Mouse (Mus musculus) embryonic facial prominence, embryonic 15.5 days (tissue): Measurements from ENCODE around the gene Pgm2l1. TPM values are rescaled to one million over a fixed set of nuclear protein-coding genes. Genes with fewer than 3 reads are reported as not detected.
"Not testable (repeated sequence)": the region's sequence is repeated elsewhere in the genome, so short reads cannot be mapped to it uniquely, and the experiment has no call there.

Experiments
- ATAC-seq: fragments of 200-750 bp; cut with Nextera tagmentation; 2 replicates; pipeline ENCODE4 v1.8.0; 2017; ENCODE audit warnings: low read depth, moderate TSS enrichment; ENCODE audit not compliant: insufficient number of reproducible peaks, low FRiP score, low TSS enrichment
- H3K27ac ChIP-seq: fragments of 300-500 bp; sonication (generic); replicated peaks from 2 replicates; pipeline ENCODE4 v1.5.1; 2015; ENCODE audit warnings: mild to moderate bottlenecking, inconsistent platforms
- H3K27me3 ChIP-seq: fragments of 300-500 bp; sonication (generic); 2 replicates; pipeline ENCODE4 v1.6.1; 2015; ENCODE audit warnings: inconsistent platforms
- H3K36me3 ChIP-seq: fragments of 300-500 bp; sonication (generic); 2 replicates; pipeline ENCODE4 v1.6.1; 2015; ENCODE audit warnings: mild to moderate bottlenecking, inconsistent platforms
- H3K4me1 ChIP-seq: fragments of 300-500 bp; sonication (generic); 2 replicates; pipeline ENCODE4 v1.6.1; 2015; ENCODE audit warnings: inconsistent platforms
- H3K4me2 ChIP-seq: fragments of 300-500 bp; sonication (generic); replicated peaks from 2 replicates; pipeline ENCODE4 v1.6.1; 2015; ENCODE audit warnings: mild to moderate bottlenecking, inconsistent platforms
- H3K4me3 ChIP-seq: fragments of 300-500 bp; sonication (generic); replicated peaks from 2 replicates; pipeline ENCODE4 v1.5.1; 2015; ENCODE audit warnings: mild to moderate bottlenecking, inconsistent platforms
- H3K9ac ChIP-seq: fragments of 300-500 bp; sonication (generic); 2 replicates; pipeline ENCODE4 v1.6.1; 2015; ENCODE audit warnings: inconsistent platforms
- H3K9me3 ChIP-seq: fragments of 300-500 bp; sonication (generic); replicated peaks from 2 replicates; pipeline ENCODE4 v1.6.1; 2016; ENCODE audit warnings: inconsistent platforms
- WGBS: fragments of 180-500 bp; shearing (Covaris S2); methylation state at CpG from one replicate; pipeline ENCODE4 v1.1.7; 2015; 5-methylcytosine and 5-hydroxymethylcytosine counted together
- polyA plus RNA-seq: library from polyadenylated mRNA; unstranded; fragments of >200 nt; fragmentation: Nextera tagmentation; extraction: Ambion mirVana; gene quantifications from 2 replicates; pipeline ENCODE4 v1.2.1, GENCODE M21; 2015

Gene Pgm2l1
- polyA plus RNA-seq, 1 experiment from 2014 or later, result 3.4 TPM

DNA sequence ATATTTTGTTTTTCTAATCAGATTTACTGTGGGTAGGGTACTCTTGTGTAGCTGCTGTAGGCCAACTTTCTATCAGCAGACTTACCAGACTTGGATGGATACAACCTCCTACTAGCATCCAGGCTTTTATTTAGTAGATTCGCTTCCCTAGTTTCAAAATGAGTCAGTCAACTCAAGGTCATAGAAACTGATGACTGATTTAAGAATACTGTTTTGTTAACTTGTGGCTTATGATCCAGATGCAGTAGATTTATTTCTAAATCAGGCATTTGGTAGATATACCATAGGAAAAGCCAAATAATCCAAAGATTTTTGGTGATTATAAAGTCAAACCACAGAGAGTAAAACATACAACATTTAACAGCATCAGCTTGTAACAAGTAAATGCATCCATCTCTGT is 3.5 kb downstream of the Pgm2l1 start:
- WGBS, result 94% methylated on average over 1 of the region's 1 CpGs
- no peaks in the 10 kb centered on the region for H3K36me3 ChIP-seq
- no peak for ATAC-seq
- peaks cover 10% of the 10 kb centered on the region for H3K4me1 ChIP-seq
- no peak overlapping the region for H3K27ac ChIP-seq
- H3K4me2 ChIP-seq, result no peak overlapping the region
- no peaks in the 10 kb centered on the region for H3K27me3 ChIP-seq
- no peak overlapping the region for H3K4me3 ChIP-seq
- no peak overlapping the region for H3K9ac ChIP-seq
- H3K9me3 ChIP-seq, result no peaks in the 10 kb centered on the region

DNA sequence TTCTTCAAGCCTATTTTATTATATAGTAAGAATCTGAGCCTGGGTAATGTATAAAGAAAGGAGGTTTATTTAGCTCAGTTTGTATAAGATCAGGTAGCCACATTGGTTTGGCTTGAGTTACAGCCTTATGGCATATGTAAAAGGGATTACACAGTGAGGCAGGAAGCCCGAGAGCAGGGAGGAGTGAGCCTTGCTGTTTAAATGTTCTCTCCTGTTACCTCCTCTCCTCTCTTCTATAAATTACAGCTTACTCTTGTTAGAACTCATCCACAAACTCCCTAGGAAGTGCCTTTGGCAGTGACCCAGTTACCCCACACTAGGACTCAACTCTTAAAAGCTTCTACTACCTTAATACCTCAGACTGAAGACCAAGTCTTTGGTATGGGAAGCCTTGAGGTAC is 4.5 kb downstream of the Pgm2l1 start:
- Histone ChIP-seq H3K4me3 (no peak overlapping the region), H3K4me2 (no peak overlapping the region), H3K9ac (no peak overlapping the region), H3K36me3 (no peaks in the 10 kb centered on the region), H3K27ac (no peak overlapping the region), H3K27me3 (no peaks in the 10 kb centered on the region), H3K4me1 (peaks cover 9% of the 10 kb centered on the region), H3K9me3 (no peaks in the 10 kb centered on the region)
- ATAC-seq, result no peak
- 12% methylated on average over 1 of the region's 1 CpGs for WGBS

DNA sequence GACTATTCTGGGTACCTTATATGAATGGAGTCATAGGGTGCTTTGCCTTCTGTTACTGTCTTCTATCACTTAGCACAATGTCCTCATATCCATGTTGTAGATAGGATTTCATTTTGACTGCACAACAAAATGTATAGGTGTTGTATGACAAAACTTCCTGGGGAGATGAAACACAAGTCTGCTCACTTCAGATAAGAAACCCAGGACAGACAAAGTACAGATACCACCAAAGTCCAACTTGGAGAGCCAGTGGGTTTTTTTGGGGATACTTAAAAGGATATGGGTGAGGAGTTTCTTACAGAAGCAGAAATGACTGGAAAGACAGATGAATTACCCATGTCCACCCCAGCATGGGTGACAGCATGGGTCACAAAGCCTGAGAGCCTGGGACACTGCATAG is 6.5 kb downstream of the Pgm2l1 start:
- H3K4me1 ChIP-seq, result no peaks in the 10 kb centered on the region; the same call in 1 of the 2 replicates
- no peak overlapping the region for H3K4me2 ChIP-seq
- ATAC-seq, result no peak
- H3K9me3 ChIP-seq, result no peaks in the 10 kb centered on the region
- H3K36me3 ChIP-seq, result no peaks in the 10 kb centered on the region
- H3K27me3 ChIP-seq, result no peaks in the 10 kb centered on the region
- H3K27ac ChIP-seq, result no peak overlapping the region
- H3K4me3 ChIP-seq, result no peak overlapping the region
- no peak overlapping the region for H3K9ac ChIP-seq

DNA sequence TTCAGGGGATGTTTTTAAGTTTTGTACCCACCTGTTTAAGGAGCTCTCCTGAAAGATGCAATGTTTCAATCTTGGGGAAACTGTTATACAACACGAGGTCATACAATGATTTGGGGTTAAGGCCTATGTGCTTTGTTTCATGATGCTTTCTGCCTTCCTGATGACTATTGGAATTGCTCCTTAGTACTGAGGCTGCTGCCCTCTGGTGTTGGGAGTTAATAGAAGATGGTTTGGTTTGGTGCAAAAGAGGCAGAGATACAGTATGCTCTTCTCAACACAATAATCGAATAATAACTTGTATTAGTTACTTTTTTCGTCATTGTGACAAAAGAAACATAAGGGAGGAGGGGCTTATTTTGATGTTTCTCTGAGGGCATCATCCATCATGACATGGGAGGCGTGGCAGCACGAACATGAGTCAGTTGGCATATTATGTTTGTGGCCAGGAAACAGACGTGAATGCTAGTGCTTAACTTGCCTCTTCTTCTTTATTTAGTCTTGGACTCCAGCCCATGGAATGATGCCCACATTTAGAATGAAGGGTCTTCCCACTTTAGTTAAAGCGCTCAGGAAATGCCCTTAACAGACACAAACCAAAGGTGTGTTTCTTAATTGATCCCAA is 7.2 kb downstream of the Pgm2l1 start:
- H3K9ac ChIP-seq, result no peak overlapping the region
- H3K4me1 ChIP-seq, result no peaks in the 10 kb centered on the region
- no peak for ATAC-seq
- no peaks in the 10 kb centered on the region for H3K27me3 ChIP-seq
- H3K4me2 ChIP-seq, result no peak overlapping the region
- WGBS, result 55% methylated on average over 7 of the region's 7 CpGs
- no peak overlapping the region for H3K27ac ChIP-seq
- no peak overlapping the region for H3K4me3 ChIP-seq
- H3K9me3 ChIP-seq, result no peaks in the 10 kb centered on the region
- H3K36me3 ChIP-seq, result no peaks in the 10 kb centered on the region

DNA sequence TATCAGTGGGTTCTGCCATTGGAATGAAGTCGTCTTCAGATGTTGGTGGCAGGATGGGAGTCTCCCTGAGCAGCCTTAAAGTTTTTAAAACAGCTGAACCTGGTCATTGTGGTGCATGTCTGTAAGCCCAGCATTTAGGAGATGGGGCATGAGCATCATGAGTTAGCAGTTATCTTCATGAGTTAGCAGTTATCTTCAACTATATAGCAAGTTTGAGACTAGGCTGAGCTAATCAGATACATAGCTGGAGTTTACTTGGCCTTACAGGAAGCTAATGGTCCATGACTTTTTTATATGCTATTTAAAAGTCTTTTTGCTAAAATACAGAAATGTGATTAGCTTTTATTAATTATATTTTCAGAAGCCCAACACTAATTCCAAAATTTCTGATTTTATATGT is 11.1 kb downstream of the Pgm2l1 start:
- Histone ChIP-seq H3K4me3 (no peak overlapping the region), H3K27me3 (no peaks in the 10 kb centered on the region), H3K27ac (no peak overlapping the region), H3K36me3 (no peaks in the 10 kb centered on the region), H3K4me2 (no peak overlapping the region), H3K9ac (no peak overlapping the region), H3K9me3 (no peaks in the 10 kb centered on the region), H3K4me1 (no peaks in the 10 kb centered on the region)
- 96% methylated on average over 1 of the region's 1 CpGs for WGBS
- no peak for ATAC-seq

DNA sequence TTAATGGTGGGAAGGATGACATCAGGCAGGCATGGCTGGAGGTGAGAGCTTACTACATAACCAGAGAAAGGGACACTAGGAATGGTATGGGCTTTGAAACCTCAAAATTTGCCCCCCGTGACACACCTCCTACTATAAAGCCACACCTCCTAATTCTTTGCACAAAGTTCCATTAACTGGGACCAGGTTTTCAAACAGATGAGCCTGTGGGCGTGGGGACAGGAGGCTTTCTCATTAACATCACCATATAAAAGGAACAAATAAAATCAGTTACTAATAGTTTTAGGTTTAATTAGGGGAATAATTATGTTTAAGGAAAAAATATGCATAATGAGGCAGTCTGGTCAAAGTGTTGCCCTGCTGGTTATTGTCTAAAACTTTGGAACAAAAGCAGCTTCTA is 13.4 kb downstream of the Pgm2l1 start:
- Histone ChIP-seq H3K9ac (no peak overlapping the region), H3K27me3 (no peaks in the 10 kb centered on the region), H3K4me2 (no peak overlapping the region), H3K4me3 (no peak overlapping the region), H3K4me1 (no peaks in the 10 kb centered on the region), H3K9me3 (no peaks in the 10 kb centered on the region), H3K27ac (no peak overlapping the region), H3K36me3 (no peaks in the 10 kb centered on the region)
- no peak for ATAC-seq
- WGBS, result 88% methylated on average over 2 of the region's 2 CpGs

DNA sequence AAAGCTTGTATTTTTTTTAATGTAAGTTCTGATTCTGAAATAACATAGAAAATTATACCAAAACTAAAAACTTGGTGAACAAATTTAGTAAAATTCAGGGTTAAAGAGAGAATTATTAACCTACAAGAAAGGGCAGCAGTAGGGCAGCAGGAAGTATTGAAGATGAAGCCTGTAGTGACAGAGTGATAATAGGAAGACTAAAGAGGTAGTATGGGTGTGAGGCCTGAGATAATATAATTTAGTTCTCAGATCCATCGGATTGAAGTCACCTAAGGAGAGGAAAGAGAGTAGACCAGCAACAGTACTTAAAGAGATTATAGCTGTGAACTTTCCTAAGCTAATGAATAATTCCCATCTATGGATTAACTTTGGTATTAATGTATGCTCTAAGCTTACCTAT is 15.8 kb downstream of the Pgm2l1 start:
- H3K4me2 ChIP-seq, result no peak overlapping the region
- 82% methylated on average over 1 of the region's 1 CpGs for WGBS
- no peak for ATAC-seq
- H3K27me3 ChIP-seq, result no peaks in the 10 kb centered on the region
- no peaks in the 10 kb centered on the region for H3K4me1 ChIP-seq
- no peak overlapping the region for H3K9ac ChIP-seq
- H3K27ac ChIP-seq, result no peak overlapping the region
- no peaks in the 10 kb centered on the region for H3K9me3 ChIP-seq
- no peak overlapping the region for H3K4me3 ChIP-seq
- H3K36me3 ChIP-seq, result no peaks in the 10 kb centered on the region

DNA sequence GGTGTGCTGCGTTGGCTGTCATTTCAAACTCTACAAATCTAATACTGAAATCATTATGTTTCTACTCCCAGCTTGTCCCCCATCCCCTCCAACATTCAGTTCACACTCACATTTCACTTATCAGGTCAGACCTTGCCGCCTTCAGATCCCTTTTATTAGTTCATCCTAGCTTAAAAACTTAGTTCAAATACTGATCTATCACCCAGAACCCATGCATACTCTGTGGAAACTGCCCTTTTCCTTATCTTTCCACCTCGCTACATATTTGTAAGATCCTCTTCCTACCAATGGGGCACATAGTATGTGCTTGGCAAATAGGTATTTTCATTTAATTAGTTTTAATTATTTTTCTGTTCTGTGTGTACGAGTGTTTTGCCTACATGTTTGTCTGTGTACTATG is 17.0 kb downstream of the Pgm2l1 start:
- no peaks in the 10 kb centered on the region for H3K36me3 ChIP-seq
- 89% methylated on average over 4 of the region's 4 CpGs for WGBS
- ATAC-seq, result no peak

DNA sequence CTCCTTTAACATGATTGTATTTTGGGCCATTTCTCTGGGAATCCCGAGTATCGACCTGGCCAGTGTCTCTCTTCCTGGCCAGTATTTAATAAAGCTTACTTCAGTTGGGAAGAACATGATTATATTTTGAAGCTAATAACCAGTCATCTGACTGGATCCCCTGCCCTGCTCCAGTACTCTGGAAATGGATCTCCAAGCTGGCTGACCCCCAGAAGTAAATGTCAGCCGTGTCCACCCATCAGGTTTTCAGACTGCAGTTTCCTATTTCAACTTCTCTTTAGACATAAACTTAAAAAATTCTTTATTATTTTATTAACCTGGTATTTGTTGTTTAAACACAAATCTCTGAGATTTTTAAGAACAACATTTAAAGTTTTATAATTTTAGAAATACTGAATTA is 18.0 kb downstream of the Pgm2l1 start:
- no peak overlapping the region for H3K4me2 ChIP-seq
- WGBS, result 81% methylated on average over 3 of the region's 3 CpGs
- no peaks in the 10 kb centered on the region for H3K4me1 ChIP-seq
- H3K4me3 ChIP-seq, result no peak overlapping the region
- H3K9ac ChIP-seq, result no peak overlapping the region
- no peaks in the 10 kb centered on the region for H3K27me3 ChIP-seq
- no peak for ATAC-seq
- no peak overlapping the region for H3K27ac ChIP-seq
- H3K9me3 ChIP-seq, result no peaks in the 10 kb centered on the region
- no peaks in the 10 kb centered on the region for H3K36me3 ChIP-seq

More for the DNA sequence above, 17.0 kb downstream of the Pgm2l1 start:
- no peak overlapping the region for H3K27ac ChIP-seq
- no peaks in the 10 kb centered on the region for H3K27me3 ChIP-seq
- no peaks in the 10 kb centered on the region for H3K4me1 ChIP-seq
- H3K9me3 ChIP-seq, result no peaks in the 10 kb centered on the region
- H3K4me3 ChIP-seq, result no peak overlapping the region
- H3K9ac ChIP-seq, result no peak overlapping the region
- no peak overlapping the region for H3K4me2 ChIP-seq

DNA sequence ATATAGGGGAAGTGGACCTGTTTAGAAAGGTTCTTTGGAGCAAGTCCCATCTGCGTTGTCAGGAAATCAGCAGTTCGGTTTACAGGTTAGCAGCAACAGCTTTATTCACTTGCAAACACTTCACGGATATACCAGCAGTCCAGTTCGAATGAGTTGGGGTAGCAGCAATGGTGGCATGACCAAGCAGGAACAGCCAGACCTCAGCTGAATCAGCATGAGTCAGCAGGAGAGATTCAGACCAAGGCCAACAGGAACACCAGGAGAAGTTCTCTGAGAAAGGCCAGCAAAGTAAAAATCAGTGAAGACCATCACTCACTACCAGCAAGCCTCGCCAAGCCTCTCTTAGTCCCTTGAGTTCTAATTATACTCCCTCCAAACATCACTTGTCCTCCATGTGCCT is 23.5 kb downstream of the Pgm2l1 start:
- Histone ChIP-seq H3K27ac (no peak overlapping the region), H3K4me2 (no peak overlapping the region), H3K4me3 (no peak overlapping the region), H3K36me3 (peaks cover 14% of the 10 kb centered on the region; the same call in 1 of the 2 replicates), H3K9ac (no peak overlapping the region), H3K4me1 (no peaks in the 10 kb centered on the region), H3K27me3 (no peaks in the 10 kb centered on the region), H3K9me3 (no peaks in the 10 kb centered on the region)
- WGBS, result 92% methylated on average over 5 of the region's 5 CpGs
- no peak for ATAC-seq

DNA sequence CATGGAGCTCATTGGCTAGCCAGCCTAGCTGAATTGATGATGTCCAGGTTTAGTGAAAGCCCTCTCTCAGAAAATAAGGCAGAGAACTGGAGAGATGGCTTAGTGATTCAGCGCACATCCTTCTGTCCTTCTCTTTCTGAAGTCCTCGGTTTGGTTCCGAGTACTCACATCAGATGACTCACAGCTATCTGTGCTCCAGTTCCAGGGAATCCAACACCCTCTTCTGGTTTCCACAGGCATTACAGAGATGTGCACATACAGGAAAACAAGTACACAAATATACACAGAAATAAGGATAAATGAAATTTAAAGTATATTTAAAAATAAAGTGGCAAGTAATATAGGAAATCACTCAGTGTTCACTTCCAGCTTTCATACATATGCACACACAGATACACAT is 35.2 kb downstream of the Pgm2l1 start:
- H3K9me3 ChIP-seq, result no peaks in the 10 kb centered on the region
- no peak overlapping the region for H3K27ac ChIP-seq
- peaks cover 12% of the 10 kb centered on the region for H3K36me3 ChIP-seq
- ATAC-seq, result no peak
- H3K9ac ChIP-seq, result no peak overlapping the region
- H3K4me3 ChIP-seq, result no peak overlapping the region
- WGBS, result 88% methylated on average over 3 of the region's 3 CpGs
- no peak overlapping the region for H3K4me2 ChIP-seq
- H3K27me3 ChIP-seq, result no peaks in the 10 kb centered on the region
- no peaks in the 10 kb centered on the region for H3K4me1 ChIP-seq

DNA sequence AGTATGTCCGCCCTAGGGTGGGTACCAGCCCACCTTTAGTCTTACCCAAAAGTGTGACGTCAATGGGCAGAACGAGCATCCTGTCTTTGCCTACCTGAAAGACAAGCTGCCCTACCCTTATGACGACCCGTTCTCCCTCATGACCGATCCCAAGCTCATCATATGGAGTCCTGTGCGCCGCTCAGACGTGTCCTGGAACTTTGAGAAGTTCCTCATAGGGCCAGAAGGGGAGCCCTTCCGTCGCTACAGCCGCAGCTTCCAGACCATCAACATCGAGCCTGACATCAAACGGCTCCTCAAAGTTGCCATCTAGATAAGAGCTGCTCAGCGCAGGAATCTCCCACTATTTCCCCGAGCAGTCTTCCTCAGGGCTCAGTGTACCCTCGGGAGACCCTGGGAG is 37.7 kb downstream of the Pgm2l1 start:
- H3K27me3 ChIP-seq, H3K4me2 ChIP-seq, H3K4me3 ChIP-seq, H3K9ac ChIP-seq, ATAC-seq, H3K9me3 ChIP-seq, H3K27ac ChIP-seq, H3K4me1 ChIP-seq: not testable (repeated sequence)
- H3K36me3 ChIP-seq, result peaks cover 12% of the 10 kb centered on the region
- WGBS, result 59% methylated on average over 17 of the region's 17 CpGs
